Mouse (Mus musculus) gastrocnemius, adult 2 months (tissue): Measurements from ENCODE around the gene Dlx6. TPM values are rescaled to one million over a fixed set of nuclear protein-coding genes. Genes with fewer than 3 reads are reported as not detected.
A peak's percentile ranks its signal among the peaks of the same experiment; 100 is the strongest.

ENCODE experiments used
- DNase-seq: peaks from one replicate; pipeline ENCODE4 v3.0.0; 2022
- H3K27ac ChIP-seq: fragments of 200-600 bp; 2 replicates; pipeline ENCODE4 v1.8.1; 2022; ENCODE audit warnings: mild to moderate bottlenecking
- H3K4me3 ChIP-seq: fragments of 200-600 bp; 2 replicates; pipeline ENCODE4 v1.8.1; 2022; ENCODE audit warnings: mild to moderate bottlenecking, moderate library complexity
- CTCF ChIP-seq: fragments of 200-600 bp; IDR thresholded peaks from 2 replicates; pipeline ENCODE4 v1.8.1; 2022; ENCODE audit warnings: antibody characterized with exemption, mild to moderate bottlenecking, moderate library complexity
- intact Hi-C: fragments of 180-260 bp; cut with DNase I; formaldehyde crosslinking; loops from one replicate; pipeline ENCODE4 v1.15.1; 2025
- total RNA-seq, 2 experiments: library from RNA; stranded (reverse); gene quantifications; 2 replicates each; pipeline ENCODE4 v1.2.3; 2021

Gene Dlx6
- total RNA-seq, 2 experiments from 2014 or later, result not detected

DNA sequence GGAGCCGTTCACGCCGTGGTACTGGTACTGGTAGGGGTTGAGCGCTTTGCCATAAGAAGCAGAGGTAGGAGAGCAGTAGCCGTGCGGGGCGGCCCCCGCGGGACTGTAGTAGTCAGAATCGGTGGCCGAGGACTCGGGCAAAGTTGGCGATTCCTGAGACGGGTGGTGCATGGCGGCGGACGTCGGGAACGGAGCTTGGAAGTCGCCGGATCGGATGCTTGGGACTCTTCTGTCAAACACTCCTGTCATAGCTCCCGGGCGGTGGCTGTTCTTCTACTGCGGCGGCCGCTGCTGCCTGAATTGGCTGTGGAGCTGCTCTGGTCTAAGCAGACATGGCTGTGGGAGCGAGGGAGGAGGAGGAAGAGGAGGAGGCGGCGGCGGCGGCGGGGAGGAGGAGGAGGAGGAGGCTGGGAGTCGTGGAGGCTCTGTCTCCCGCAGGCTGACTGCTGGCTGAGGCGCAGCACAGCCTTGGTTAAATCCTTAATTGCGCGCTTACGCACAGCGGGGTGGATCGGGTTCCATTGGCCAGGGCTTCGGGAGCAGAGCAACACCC is 18.6 kb downstream of the Dlx6 start, which contains the start of gene Dlx5:
Gene Dlx5 (minus strand): TSS at position 448 of the 553 bp plus-strand sequence.
- no peak within 1 kb of the TSS for H3K27ac ChIP-seq
- DNase-seq, result peak; percentile 41
- intact Hi-C loops, result loop anchor here (10.0 kb wide), 1 partner anchor 877 kb away; no protein-coding TSS in a partner anchor
- no peak for TF ChIP-seq CTCF
- peak within 1 kb of the TSS; percentile 66 for H3K4me3 ChIP-seq

DNA sequence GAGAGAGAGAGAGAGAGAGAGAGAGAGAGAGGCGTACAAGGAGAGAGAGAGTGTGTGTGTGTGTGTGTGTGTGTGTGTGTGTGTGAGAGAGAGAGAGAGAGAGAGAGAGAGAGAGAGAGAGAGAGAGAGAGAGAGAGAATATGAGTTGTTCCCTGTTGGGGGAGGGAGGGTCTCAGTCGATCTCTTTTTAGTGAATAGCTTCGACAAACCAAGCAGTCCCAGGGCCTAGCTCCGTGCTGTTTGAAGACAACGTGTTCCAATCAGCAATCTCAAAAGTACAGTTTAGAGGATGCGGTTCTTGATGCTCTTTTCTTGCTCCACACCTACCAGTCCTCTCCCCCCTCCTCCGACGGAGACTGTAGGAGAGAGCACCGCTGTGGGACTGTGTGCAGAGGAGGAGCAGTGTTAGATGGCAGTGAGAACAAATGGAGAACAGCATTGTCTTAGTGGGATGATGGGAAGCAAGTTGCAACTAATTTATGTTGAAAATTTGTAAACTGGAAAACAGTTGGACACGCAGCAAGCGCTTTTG is 19.2 kb downstream of the Dlx6 start:
- intact Hi-C loops, result loop anchor here (10.0 kb wide), 1 partner anchor 878 kb away; no protein-coding TSS in a partner anchor
- Histone ChIP-seq H3K4me3 (no peak overlapping the region), H3K27ac (no peak overlapping the region)
- no peak for TF ChIP-seq CTCF
- DNase-seq, result no peak

DNA sequence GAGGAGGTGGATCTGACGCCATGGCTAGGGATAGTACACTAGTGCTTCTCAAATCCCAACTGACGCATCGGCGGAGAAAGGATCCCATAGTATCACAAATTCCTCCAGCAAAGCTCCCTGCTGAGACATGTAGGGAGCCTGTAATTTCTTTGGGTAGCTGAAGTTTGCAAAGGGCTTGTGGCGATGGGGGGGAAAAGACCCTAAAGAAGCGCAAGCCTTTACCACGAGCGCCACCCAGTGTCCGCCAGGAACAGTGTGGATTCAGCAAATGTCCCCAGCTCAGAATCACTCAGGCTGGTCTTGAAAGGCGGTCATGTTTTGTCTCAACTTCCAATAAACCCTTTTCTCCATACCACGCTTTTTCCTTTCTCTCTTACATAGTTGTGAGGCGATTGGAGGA is 21.8 kb downstream of the Dlx6 start:
- intact Hi-C loops, result loop anchor here (10.0 kb wide), 1 partner anchor 880 kb away; no protein-coding TSS in a partner anchor
- TF ChIP-seq CTCF, result peak; percentile 69
- Histone ChIP-seq H3K4me3 (no peak overlapping the region), H3K27ac (no peak overlapping the region)
- peak; percentile 29 for DNase-seq

DNA sequence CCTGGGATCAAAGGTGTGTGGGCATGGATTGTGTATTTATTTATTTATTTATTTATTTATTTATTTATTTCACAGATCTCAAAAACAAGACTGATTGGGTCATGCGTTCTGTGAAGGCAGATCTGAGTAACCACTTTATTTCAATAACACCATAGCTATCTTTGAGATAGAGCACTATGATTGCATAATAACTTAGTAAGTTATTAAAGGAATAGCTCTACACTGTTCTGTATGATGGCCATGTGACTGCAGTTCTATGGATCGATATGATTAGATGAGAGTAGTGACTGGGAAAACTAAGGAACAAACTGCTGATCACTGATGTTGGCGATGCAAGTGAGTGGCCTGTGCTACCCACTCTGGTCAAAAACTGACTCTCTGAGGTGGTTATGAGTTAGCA is 23.1 kb downstream of the Dlx6 start:
- intact Hi-C loops, result loop anchor here (10.0 kb wide), 1 partner anchor 881 kb away; no protein-coding TSS in a partner anchor
- H3K27ac ChIP-seq, result no peak overlapping the region
- no peak overlapping the region for H3K4me3 ChIP-seq
- TF ChIP-seq CTCF, result no peak
- DNase-seq, result no peak

DNA sequence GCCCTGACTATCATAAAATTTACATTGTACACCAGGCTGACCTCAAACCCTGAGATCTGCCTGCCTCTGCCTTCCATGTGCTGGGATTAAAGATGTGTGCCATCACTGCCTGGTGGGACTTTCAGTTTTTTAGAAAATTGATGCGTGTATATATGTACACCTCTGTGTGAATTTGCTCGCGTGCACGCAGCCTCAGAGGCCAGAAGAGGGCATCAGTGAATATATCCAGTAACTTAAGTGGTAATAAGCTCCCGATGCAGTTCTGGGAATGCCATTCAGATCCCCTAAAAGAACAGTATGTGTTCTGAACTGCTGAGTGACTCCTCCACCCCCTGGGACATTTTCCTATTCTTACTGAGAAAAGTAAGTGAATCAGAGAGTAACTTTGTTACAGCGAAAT is 26.9 kb downstream of the Dlx6 start:
- peak; percentile 23 for TF ChIP-seq CTCF
- no peak for DNase-seq
- intact Hi-C loops, result no loop called here
- H3K27ac ChIP-seq, result no peak overlapping the region
- H3K4me3 ChIP-seq, result no peak overlapping the region

DNA sequence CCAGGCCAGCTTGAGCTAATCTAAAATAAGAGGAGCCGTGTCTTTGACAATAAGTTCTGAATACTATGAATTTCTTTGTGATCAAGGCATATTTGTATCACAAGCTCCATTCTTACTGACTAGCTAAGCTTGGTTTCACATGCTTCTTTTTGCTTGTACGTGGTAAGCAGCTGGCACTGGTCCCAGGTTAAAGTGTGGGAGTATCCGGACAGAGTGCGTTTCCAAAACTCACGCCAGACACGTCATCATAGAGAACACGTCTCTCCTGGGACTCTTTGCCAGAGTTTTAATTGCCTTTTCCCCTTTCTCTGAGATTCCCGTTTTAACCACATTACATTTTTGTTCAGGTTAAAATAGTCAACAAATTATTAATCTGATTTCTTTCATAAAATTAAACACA is 46.5 kb downstream of the Dlx6 start:
- DNase-seq, result peak; percentile 75
- intact Hi-C loops, result no loop called here
- no peak overlapping the region for H3K27ac ChIP-seq
- no peak overlapping the region for H3K4me3 ChIP-seq
- TF ChIP-seq CTCF, result no peak

DNA sequence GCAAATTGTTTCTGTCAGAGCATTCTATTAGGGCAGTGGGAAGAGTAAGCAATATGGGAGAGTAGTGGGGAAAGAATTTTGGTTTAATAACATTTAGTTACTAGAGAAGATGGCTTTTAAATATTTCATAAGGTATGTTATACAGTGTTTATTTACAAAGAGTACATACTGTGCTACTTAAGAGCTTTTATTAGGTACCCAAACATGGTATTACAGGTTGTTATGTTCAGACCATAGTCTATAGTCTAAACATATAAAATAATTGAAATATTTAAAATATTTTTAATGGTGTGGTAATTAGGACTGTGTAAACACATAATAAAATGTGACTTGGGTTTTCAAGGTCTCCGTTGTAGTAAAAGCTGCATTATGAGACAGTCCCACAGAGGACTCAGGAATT is 51.2 kb downstream of the Dlx6 start:
- DNase-seq, result no peak
- Histone ChIP-seq H3K27ac (no peak overlapping the region), H3K4me3 (no peak overlapping the region)
- TF ChIP-seq CTCF, result no peak
- intact Hi-C loops, result loop anchor here (10.0 kb wide), 1 partner anchor 1060 kb away; no protein-coding TSS in a partner anchor

DNA sequence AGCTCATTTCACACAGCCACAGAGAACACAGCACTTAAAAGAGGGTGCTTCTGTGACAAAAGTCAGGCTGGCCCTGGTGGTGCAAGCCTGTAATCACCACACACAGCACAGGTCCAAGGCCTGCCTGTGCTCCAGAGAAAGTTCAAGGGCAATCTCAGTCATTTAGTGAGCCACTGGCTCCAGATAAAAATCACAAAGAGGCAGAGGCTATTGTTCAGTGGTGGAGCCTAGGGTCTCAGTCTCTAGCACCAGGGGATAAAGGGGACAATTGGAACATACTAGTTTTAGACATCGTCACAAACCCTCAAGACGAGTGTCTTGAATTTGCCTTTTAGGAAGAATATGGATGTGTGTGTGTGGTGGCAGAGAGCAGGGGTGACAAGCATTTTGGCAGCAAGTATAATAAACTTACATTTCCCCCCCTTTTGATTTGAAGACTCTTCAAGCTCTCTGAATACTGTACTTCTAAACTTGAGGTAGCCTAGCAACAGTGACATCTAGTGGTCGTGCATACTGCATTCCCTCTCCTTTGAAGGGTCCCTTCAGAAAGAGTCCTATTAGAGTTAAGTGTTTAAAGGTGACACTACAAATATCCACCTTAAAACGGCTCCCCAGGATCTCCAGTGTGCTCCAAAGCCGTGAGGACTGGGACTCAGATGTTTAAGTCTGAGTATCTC is 51.9 kb downstream of the Dlx6 start:
- peak; percentile 77 for TF ChIP-seq CTCF
- intact Hi-C loops, result loop anchor here (10.0 kb wide), 1 partner anchor 1060 kb away; no protein-coding TSS in a partner anchor
- no peak for DNase-seq
- no peak overlapping the region for H3K4me3 ChIP-seq
- no peak overlapping the region for H3K27ac ChIP-seq

DNA sequence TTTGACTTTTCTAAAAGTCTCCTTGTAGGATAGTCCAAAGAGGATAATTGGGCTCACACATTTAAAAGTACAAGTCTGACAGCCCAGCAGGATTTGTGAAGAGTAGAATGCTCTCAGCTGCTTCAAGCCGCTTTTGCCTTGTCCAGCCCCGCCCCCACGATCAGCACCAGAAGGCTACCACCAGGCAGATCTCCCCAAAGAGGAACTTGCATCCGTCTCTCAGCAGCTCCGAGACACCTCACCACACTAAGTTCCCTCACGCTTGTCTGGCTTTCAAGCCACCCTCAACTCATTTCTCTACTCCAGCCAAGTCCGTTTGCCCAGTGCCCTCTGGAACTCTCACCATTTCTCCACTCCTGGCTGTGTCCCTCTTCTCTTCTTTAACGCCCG is 52.4 kb downstream of the Dlx6 start:
- no peak for DNase-seq
- Histone ChIP-seq H3K27ac (no peak overlapping the region), H3K4me3 (no peak overlapping the region)
- intact Hi-C loops, result loop anchor here (10.0 kb wide), 1 partner anchor 1061 kb away; no protein-coding TSS in a partner anchor
- TF ChIP-seq CTCF, result no peak

DNA sequence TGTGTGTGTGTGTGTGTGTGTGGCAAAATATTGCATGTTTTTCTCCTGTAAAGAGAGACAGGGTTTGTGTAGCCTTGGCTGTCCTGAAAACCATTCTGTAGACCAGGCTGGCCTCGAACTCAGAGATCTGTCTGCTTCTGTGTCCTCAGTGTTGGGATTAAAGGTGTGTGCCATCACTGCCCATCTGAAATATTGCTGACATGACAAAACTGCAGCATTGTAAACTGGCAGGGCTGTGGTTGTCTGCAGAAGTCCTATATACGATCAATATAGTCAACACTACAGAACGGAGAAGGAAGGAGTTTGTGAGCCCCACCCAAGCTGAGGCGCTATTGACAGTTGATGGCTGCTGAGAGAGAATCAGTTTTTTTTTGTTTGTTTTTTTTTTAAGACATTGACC is 54.2 kb downstream of the Dlx6 start:
- Histone ChIP-seq H3K4me3 (no peak overlapping the region), H3K27ac (no peak overlapping the region)
- no peak for DNase-seq
- intact Hi-C loops, result loop anchor here (10.0 kb wide), 1 partner anchor 1063 kb away; no protein-coding TSS in a partner anchor
- no peak for TF ChIP-seq CTCF

Other genes with a start within 250 kb of the Dlx6 start
- not detected for gene Dlx5, start 18.8 kb downstream of the Dlx6 start, total RNA-seq
- 1 to 10 TPM; 4.8 to 6.6 TPM for gene Sdhaf3, start 92.7 kb downstream of the Dlx6 start, total RNA-seq